Mouse (Mus musculus): ENCODE measurements at regions not wholly inside any gene's neighbourhood (a gene's known extent, or its start where the extent isn't known, plus 50 kb on each side); places are given as distances from the start of the nearest gene placed in this dataset.

DNA sequence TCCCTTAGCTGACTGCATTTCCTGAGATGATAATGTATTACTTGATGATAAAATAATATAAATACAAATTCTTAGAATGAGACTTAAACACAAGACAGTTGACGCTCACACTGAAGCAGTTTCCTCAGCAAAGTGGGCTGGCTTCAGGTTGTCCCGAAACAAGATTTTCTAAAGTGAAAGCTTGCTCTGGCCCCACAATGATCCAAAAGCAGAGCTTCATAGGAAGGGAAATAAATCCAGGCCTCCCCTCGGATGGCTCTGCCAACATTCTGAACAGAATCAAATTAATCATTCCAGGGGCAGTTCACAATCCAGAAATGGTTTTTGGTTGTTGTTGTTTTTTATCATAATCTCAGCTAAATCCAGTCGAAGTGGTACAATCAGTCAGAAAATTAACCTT, 96.0 kb upstream of the Efna5 start:
- 0 out of 2 replicates have a peak, but pooled peaks cover 3% of the 10 kb centered on the region for H3K9me3 ChIP-seq (replicated peaks; ENCODE audit: control insufficient read depth, low read length)
- H3K4me1 ChIP-seq (ENCODE audit: control insufficient read depth, insufficient read depth, low read length), result peaks cover 6% of the 10 kb centered on the region; the same call in 1 of the 2 replicates
- H3K36me3 ChIP-seq (ENCODE audit: control insufficient read depth, insufficient read depth), result no peaks in the 10 kb centered on the region
- WGBS, result 70% methylated on average over 4 of the region's 4 CpGs
- no peaks in the 10 kb centered on the region for H3K27me3 ChIP-seq (ENCODE audit: control insufficient read depth, insufficient read depth, low read length)
- ATAC-seq (replicated peaks; ENCODE audit: extremely low read depth, insufficient read depth, low FRiP score), result no peak
- H3K4me2 ChIP-seq (ENCODE audit: low read depth, low read length), result no peak overlapping the region
- H3K4me3 ChIP-seq (ENCODE audit: low read length), result no peak overlapping the region
- no peak overlapping the region for H3K9ac ChIP-seq (ENCODE audit: low read length)
- H3K27ac ChIP-seq (ENCODE audit: low read length), result no peak overlapping the region

GRCm38 (mm10) chr17:62974627-62975279, 93.6 kb upstream of the Efna5 start:
- Histone ChIP-seq H3K27ac (ENCODE audit: low read length) (no peak overlapping the region), H3K9me3 (replicated peaks; ENCODE audit: control insufficient read depth, low read length) (peaks cover 3% of the 10 kb centered on the region; the same call in 1 of the 2 replicates), H3K4me3 (ENCODE audit: low read length) (no peak overlapping the region), H3K27me3 (ENCODE audit: control insufficient read depth, insufficient read depth, low read length) (no peaks in the 10 kb centered on the region), H3K4me1 (ENCODE audit: control insufficient read depth, insufficient read depth, low read length) (no peaks in the 10 kb centered on the region), H3K9ac (ENCODE audit: low read length) (no peak overlapping the region), H3K36me3 (ENCODE audit: control insufficient read depth, insufficient read depth) (no peaks in the 10 kb centered on the region), H3K4me2 (ENCODE audit: low read depth, low read length) (no peak overlapping the region)
- no peak for ATAC-seq (replicated peaks; ENCODE audit: extremely low read depth, insufficient read depth, low FRiP score)
- 75% methylated on average over 8 of the region's 8 CpGs for WGBS

DNA sequence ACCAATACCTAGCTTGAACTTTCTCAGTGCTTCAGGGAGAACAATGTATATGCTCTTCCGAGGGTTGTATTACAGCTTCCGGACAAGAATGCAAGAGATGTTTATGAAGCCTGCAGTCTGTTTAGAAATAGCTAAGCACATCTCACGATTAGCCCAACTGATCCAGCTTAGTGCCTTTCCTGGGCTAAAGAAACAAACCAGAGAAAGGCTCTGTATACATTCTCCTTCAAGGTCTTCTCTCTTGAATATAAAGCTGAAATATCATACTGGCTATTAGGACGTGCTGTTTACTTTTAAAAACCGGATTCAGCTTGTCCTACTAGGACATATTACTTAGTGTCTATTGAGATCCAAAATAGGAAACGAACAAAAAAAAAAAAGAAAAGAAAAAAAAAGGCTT, 87.9 kb upstream of the Efna5 start:
- H3K4me2 ChIP-seq (ENCODE audit: low read depth, low read length), result no peak overlapping the region
- H3K27ac ChIP-seq (ENCODE audit: low read length), result no peak overlapping the region
- H3K4me1 ChIP-seq (ENCODE audit: control insufficient read depth, insufficient read depth, low read length), result no peaks in the 10 kb centered on the region
- no peak overlapping the region for H3K4me3 ChIP-seq (ENCODE audit: low read length)
- WGBS, result 66% methylated on average over 6 of the region's 6 CpGs
- H3K9ac ChIP-seq (ENCODE audit: low read length), result no peak overlapping the region
- peaks cover 7% of the 10 kb centered on the region for H3K9me3 ChIP-seq (replicated peaks; ENCODE audit: control insufficient read depth, low read length)
- no peak for ATAC-seq (replicated peaks; ENCODE audit: extremely low read depth, insufficient read depth, low FRiP score)
- H3K36me3 ChIP-seq (ENCODE audit: control insufficient read depth, insufficient read depth), result no peaks in the 10 kb centered on the region
- H3K27me3 ChIP-seq (ENCODE audit: control insufficient read depth, insufficient read depth, low read length), result no peaks in the 10 kb centered on the region

- no peak for ATAC-seq (replicated peaks; ENCODE audit: extremely low read depth, insufficient read depth, low FRiP score)
These were observed 82.7 kb upstream of the Efna5 start for GRCm38 (mm10) chr17:62963824-62964223.

GRCm38 (mm10) chr17:62962292-62962618, 81.1 kb upstream of the Efna5 start:
- Histone ChIP-seq H3K4me2 (ENCODE audit: low read depth, low read length) (no peak overlapping the region), H3K4me1 (ENCODE audit: control insufficient read depth, insufficient read depth, low read length) (no peaks in the 10 kb centered on the region), H3K27ac (ENCODE audit: low read length) (no peak overlapping the region), H3K27me3 (ENCODE audit: control insufficient read depth, insufficient read depth, low read length) (no peaks in the 10 kb centered on the region), H3K9me3 (replicated peaks; ENCODE audit: control insufficient read depth, low read length) (peaks cover 4% of the 10 kb centered on the region), H3K4me3 (ENCODE audit: low read length) (no peak overlapping the region), H3K9ac (ENCODE audit: low read length) (no peak overlapping the region), H3K36me3 (ENCODE audit: control insufficient read depth, insufficient read depth) (no peaks in the 10 kb centered on the region)
- ATAC-seq (replicated peaks; ENCODE audit: extremely low read depth, insufficient read depth, low FRiP score), result no peak
- 81% methylated on average over 3 of the region's 3 CpGs for WGBS

More at GRCm38 (mm10) chr17:62963824-62964223, 82.7 kb upstream of the Efna5 start:
- Histone ChIP-seq H3K27ac (ENCODE audit: low read length) (no peak overlapping the region), H3K9ac (ENCODE audit: low read length) (no peak overlapping the region), H3K4me2 (ENCODE audit: low read depth, low read length) (no peak overlapping the region), H3K9me3 (replicated peaks; ENCODE audit: control insufficient read depth, low read length) (peaks cover 4% of the 10 kb centered on the region), H3K27me3 (ENCODE audit: control insufficient read depth, insufficient read depth, low read length) (no peaks in the 10 kb centered on the region), H3K4me1 (ENCODE audit: control insufficient read depth, insufficient read depth, low read length) (no peaks in the 10 kb centered on the region), H3K4me3 (ENCODE audit: low read length) (no peak overlapping the region), H3K36me3 (ENCODE audit: control insufficient read depth, insufficient read depth) (no peaks in the 10 kb centered on the region)
- WGBS, result 83% methylated on average over 4 of the region's 4 CpGs

DNA sequence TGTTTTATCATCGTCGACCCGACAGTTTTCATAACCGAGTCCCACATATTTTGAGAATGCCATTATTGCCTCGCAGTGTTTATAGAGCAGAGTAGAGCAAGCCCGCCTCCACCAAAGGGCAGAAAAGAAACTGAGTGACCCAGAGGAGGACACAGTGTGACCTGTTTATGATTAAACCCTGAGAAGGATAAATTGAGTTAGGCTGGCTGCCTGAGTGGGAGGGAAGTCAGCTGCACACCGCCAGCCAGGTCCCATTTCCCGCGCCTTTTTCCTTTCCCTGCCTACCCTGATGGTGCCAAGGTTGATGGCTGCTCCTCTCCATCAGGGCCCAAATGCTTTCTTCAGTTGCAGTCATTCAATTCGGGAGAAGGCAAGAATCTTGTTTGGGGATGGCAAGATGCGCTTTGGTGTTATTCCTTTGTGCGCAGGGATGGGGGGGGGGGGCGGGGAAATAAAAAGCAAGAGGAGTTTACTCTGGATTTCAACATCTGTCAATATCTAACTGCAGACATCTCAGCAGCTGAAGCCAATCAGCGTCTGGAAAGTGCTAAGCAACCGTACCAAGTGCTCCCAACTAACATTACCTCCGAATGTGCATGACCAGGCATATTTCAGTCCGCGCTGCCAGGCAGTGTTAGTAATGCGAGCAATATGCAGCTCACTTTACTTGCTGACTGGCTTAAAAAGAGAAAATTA, 80.6 kb upstream of the Efna5 start:
- H3K36me3 ChIP-seq (ENCODE audit: control insufficient read depth, insufficient read depth), result no peaks in the 10 kb centered on the region
- no peaks in the 10 kb centered on the region for H3K9me3 ChIP-seq (replicated peaks; ENCODE audit: control insufficient read depth, low read length)
- no peaks in the 10 kb centered on the region for H3K4me1 ChIP-seq (ENCODE audit: control insufficient read depth, insufficient read depth, low read length)
- H3K4me3 ChIP-seq (ENCODE audit: low read length), result no peak overlapping the region
- ATAC-seq (replicated peaks; ENCODE audit: extremely low read depth, insufficient read depth, low FRiP score), result no peak
- no peak overlapping the region for H3K9ac ChIP-seq (ENCODE audit: low read length)
- H3K27ac ChIP-seq (ENCODE audit: low read length), result no peak overlapping the region
- 82% methylated on average over 19 of the region's 19 CpGs for WGBS
- no peaks in the 10 kb centered on the region for H3K27me3 ChIP-seq (ENCODE audit: control insufficient read depth, insufficient read depth, low read length)
- H3K4me2 ChIP-seq (ENCODE audit: low read depth, low read length), result no peak overlapping the region

- Histone ChIP-seq H3K9ac (ENCODE audit: low read length) (no peak overlapping the region), H3K36me3 (ENCODE audit: control insufficient read depth, insufficient read depth) (no peaks in the 10 kb centered on the region), H3K9me3 (replicated peaks; ENCODE audit: control insufficient read depth, low read length) (no peaks in the 10 kb centered on the region), H3K27ac (ENCODE audit: low read length) (no peak overlapping the region), H3K4me3 (ENCODE audit: low read length) (no peak overlapping the region), H3K27me3 (ENCODE audit: control insufficient read depth, insufficient read depth, low read length) (no peaks in the 10 kb centered on the region), H3K4me2 (ENCODE audit: low read depth, low read length) (no peak overlapping the region), H3K4me1 (ENCODE audit: control insufficient read depth, insufficient read depth, low read length) (no peaks in the 10 kb centered on the region)
- 57% methylated on average over 3 of the region's 3 CpGs for WGBS
- no peak for ATAC-seq (replicated peaks; ENCODE audit: extremely low read depth, insufficient read depth, low FRiP score)
These were observed 78.0 kb upstream of the Efna5 start for GRCm38 (mm10) chr17:62959146-62959545.

- WGBS, result 80% methylated on average over 1 of the region's 1 CpGs
- no peaks in the 10 kb centered on the region for H3K9me3 ChIP-seq (replicated peaks; ENCODE audit: control insufficient read depth, low read length)
- no peak overlapping the region for H3K4me2 ChIP-seq (ENCODE audit: low read depth, low read length)
- H3K4me1 ChIP-seq (ENCODE audit: control insufficient read depth, insufficient read depth, low read length), result 0 out of 2 replicates have a peak, but pooled peaks cover 2% of the 10 kb centered on the region
- H3K27ac ChIP-seq (ENCODE audit: low read length), result no peak overlapping the region
- H3K27me3 ChIP-seq (ENCODE audit: control insufficient read depth, insufficient read depth, low read length), result no peaks in the 10 kb centered on the region
- H3K4me3 ChIP-seq (ENCODE audit: low read length), result no peak overlapping the region
- no peaks in the 10 kb centered on the region for H3K36me3 ChIP-seq (ENCODE audit: control insufficient read depth, insufficient read depth)
- ATAC-seq (replicated peaks; ENCODE audit: extremely low read depth, insufficient read depth, low FRiP score), result no peak
- no peak overlapping the region for H3K9ac ChIP-seq (ENCODE audit: low read length)
These were observed 66.5 kb upstream of the Efna5 start for GRCm38 (mm10) chr17:62947537-62948193.
